Mouse (Mus musculus) monocyte, adult 2 months (primary cell): ENCODE measurements around the gene Col4a5.

ENCODE experiments used
- DNase-seq, 2 experiments: peaks; one replicate each; pipeline ENCODE4 v3.0.0; 2022; ENCODE audit warnings: low spot score in 2 of 2, low read depth in 1 of 2

Col4a5 gene

DNA sequence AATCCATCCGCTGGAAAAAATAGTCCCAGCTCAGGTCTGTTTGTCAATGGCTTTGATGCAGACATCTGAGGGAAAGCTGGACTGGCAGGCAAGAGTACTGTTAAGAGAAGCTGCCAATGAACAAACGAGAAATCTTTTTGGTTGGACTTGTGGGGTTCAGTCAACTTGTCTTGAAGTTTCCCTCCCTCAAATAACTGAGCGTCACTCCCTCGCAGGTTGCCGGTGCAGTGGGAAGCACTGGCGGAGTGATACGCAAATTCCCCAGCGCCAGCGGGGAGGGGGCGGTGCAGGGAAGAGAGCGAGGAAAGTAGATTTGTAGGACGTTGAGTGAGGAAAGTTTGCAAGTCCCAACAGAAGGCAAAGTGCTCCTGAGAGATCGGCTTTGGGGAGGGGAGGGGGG lies at the start of gene Col4a5:
Gene Col4a5 (plus strand): TSS at position 276 of the 400 bp plus-strand sequence.
- no peak for DNase-seq

DNA sequence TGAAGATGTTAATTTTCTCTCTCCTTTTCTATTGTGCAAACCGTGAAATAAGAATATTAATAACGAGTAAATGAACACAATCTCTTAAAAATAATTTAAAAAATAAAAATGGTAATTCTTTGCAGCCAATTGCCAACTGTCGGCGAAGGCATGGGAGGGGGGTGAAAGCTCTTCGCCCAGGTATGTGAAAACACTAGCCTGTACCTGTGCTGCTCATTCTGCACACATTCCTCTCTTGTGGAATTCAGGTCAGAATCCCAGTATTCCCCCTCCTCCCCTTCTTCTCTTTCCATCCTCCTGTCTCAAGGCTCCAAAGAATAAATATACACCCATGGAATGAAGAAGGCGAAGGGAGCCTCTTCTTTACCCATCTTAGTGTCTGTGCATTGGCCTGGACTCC lies 38.4 kb upstream of the Col4a5 start:
- DNase-seq: no peak

DNA sequence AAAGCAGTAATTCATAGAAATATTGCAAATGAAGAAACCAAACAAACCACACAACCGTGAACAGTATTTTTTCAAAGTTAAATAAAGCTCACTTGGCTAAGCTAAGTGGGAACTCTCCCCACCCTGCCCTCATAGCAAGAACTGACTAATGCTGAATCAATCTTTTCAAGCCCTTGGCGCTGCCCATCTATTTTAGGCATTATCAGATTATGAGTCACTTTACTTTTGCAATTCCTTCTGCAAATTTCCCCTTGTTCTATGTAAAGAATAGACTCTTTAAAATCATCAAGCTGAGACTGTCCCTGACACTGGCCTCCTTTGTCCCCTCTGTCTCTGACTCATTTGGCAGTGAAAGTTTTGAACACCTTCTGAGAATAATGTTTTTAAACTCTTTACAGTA lies 35.8 kb upstream of the Col4a5 start:
- DNase-seq: no peak

DNA sequence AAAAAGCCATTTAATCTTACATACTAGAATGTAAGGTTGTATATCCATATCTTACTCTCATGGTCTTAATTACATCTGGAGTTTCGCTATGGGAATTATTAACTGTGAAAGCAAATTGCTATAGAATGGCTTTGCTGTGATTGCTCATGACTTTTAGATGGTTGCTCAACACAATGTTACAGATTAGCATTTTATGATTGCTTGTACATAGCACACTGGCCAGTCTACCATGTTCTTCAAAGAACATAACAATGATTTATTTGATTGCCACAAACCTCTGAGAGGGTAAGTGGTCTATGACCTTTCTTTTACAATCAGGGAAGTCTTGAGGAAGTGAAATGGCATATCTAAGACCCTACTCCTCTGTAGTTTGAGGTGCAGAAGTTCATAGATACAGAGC lies 27.2 kb upstream of the Col4a5 start:
- DNase-seq: no peak

DNA sequence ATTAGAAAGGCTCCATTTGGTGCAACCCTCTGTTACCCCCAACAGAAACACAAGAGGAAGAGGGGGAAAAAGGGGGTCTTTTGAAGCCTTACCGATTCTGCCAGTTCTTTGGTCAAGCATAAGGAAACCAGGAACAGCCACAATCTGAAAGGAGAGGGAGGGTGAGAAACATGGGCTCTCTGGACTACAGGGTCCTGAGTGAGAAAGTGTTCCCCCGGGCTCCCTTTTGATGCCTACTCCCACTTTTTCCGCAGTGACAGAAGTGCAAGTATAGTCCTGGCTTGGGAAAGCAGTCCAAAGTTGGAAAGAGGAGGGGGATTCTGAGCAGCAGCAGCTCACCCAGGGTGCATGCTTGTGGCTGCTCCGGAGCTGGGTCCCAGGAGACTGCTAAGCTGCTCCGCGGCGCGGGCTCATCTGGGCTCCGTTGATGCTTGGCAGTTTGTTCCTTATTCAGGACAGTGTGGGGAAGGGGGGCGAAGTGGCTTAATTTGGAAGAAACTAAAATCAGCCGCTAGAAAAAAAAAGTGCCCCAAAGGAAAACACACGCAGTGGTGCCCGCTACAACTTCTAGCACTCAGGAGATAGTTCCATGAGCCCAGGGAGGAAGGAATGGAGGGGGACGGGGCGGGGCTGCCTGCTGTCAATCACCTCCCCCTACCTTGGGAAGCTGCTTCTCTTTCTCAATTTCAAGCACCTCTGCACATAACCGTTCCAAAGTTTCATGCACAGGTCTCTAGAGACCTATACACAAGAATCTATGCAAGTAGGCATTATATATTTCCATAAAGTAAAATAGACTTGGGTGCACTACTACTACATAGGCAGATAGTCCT lies 1.5 kb upstream of the Col4a5 start, which contains the start of gene Col4a6:
Gene Col4a6 (minus strand): TSS at position 607 of the 833 bp plus-strand sequence.
- no peak for DNase-seq

DNA sequence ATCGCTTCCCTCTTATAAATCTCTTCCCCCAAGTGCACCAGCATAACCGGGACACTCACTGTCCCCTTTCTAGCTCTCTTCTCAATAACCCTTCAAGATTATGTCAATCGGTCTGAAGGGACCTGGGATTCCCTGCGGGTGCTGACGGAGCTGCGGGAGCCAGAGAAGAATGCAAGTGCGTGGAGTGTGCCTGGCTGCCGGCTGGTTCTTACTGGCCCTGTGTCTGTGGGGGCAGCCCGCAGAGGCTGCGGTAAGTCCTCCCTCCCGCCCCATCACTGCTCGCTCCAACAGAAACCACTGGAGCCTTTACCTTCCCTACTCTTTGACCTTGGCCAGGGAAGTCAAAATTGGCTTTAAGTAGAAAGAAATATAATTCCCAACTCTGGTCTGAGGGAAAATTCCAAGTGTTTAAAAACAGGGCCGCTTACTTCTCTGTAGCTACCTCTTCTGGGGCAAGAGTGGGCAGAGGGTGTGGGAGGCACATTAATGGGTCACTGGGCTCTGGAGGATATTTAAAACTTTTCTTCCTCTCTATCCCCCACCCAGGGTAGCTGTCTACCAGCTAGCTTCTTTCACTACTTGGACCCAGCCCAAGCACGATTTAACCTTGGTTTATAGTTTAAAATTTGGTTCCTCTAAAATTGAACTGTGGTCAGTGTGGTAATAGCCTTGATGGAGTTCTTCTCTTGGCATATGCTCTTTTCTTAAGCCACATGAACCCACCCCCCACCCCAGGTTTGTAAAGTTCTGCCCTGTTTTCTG lies 562 bp downstream of the Col4a5 start:
- no peak for DNase-seq

DNA sequence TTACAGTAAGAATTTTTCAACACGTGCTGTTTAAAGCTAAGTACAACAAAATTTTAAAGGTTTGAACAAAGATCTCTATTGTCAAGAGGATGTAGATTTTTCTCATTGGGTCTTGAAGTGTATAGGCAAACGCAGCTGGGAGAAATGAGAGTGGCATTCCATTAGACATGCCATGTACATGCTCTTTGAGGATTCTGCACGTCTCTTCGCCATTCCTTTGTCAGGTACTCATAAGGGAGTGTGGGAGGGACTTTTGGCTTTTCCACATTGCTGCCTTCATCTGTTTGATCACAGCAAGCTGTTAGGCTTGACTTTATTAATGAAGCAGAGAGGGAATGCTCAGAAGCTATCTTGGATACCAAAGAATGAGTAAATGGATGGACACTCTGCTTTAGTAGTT lies 19.4 kb downstream of the Col4a5 start:
- DNase-seq: no peak

DNA sequence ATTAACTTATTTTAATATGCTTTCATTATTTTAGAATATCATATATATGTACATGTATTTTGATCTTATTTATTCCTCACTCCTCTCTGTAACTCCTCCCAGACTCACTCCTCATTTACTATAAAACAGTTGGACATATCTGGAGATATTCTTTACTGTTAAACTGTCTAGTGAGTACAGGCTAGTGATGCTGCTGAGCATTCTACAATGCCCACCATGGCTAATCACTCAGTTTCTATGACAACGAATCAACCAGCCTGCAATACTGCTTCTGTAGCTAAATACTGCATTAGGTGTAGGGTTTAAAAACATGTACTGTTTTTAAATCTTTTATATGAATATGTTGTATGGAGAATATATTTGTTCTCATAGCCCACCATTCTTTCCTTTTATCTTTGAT lies 27.9 kb downstream of the Col4a5 start:
- DNase-seq: no peak

DNA sequence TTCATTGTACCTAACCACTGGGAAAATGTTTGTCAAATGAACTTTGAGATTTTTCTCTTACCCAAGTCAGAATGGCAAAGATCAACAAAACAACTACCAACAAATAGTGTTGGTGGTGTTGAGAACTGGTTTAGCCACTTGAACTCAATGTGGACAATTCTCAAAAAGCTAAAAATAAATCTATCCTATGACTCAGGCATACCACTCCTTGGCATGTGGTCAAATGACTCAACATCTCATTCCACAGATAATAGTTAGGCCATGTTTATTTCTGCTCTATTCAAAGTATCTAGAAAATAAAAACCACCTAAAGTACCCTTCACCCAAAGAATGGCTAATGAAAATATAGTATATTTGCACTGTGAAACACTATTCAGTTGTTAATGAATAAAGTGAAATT lies 58.3 kb downstream of the Col4a5 start:
- no peak for DNase-seq

DNA sequence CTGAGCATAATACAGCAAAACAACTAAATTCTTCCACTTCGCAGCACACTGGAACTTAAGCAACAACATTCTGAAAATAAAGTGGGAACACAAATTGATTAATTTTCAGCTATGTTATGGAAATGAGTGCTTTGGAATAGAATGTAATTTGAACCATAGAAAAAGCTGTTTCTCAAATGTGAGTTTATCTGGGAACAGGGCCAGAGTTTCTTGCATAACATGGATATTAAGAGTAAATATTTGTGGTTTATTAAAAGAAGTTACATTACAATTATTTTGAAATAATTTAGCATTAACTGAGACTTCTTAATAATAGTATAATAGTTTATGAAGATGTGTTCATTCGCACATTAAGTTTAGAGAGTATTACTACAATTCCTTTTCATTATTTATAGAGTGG lies 72.3 kb downstream of the Col4a5 start:
- DNase-seq: no peak

DNA sequence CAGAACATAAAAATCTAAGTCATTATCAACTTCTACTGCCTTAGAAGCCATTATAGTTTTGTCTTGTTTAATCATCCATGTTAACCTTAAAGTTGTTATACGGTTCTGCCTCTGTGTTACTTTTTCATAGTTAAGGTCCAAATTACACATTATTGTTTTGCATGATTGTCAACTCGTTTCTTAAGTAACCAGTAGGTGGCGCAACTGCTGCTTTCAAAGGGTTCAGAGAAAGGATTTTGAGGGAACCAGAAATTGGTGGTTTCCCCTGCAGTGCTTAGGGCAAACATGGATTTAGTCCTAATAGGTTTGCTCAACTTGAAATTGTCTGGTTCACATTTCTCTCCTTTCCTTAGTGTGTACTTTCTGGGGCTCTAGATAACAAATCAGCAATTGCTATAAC lies 115.1 kb downstream of the Col4a5 start:
- no peak for DNase-seq

DNA sequence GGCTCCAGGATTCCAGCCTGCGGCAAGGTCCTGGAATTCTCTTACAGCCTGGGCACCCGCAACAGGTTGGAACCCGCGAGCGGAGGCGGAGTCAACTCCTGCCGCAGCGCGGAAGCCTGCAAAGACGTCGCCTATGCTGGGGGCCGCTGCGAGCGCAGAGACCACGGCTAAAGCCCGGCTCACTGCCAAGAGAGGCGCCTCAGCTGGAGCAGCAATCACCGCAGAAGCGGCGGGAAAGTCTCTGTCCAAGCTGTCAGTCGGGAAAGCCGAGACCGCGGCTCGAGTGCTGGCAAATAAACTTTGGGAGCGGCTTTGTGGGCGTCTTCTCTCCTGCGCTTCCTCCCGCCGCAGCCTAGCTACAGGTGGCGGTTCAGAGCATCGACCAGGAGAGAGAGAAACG lies 246.5 kb downstream of the Col4a5 start:
- no peak for DNase-seq

DNA sequence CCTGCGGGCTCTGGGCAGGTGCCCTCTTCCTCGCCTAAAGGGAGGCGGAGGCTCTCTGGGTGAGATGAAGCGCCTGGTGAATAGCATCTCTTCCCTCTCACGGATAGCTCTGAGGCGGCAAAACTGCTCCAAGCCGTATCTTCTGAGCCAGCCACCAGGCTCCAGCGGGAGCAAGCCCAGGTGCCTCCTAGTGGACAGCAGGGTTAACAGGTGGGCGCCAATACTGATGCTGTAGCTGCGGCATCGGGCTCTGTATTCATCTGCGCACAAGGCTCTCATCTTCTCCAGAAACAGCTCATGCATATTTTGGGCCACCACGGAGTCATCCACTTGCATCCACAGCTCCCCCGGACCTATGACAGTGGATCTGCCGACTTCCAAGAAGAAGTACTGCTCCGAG lies 248.8 kb downstream of the Col4a5 start:
- no peak for DNase-seq

DNA sequence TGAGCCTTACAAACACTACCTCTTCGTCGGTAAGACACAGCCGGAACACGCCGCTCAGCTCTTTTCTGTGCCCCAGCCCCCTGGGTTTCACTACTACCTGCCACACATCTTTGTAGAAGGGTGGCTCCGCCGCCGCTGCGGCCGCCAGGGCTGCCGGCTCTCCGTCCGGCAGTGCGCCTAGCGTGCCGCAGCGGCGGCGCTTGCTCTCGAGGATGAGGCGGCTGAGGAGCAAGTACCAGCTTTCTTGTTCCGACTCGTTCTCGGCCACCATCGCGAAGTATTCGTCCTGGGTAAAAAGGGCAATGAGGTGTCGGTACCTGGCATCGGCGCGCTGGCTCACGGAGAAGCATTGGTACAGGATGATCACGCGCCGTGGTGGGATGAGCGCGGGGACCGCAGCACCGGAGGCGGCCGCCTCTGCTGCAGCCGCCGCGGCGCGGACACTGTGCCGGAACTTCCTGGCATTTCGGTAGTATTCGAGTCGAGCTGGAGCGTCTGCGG lies 249.3 kb downstream of the Col4a5 start:
- no peak for DNase-seq

DNA sequence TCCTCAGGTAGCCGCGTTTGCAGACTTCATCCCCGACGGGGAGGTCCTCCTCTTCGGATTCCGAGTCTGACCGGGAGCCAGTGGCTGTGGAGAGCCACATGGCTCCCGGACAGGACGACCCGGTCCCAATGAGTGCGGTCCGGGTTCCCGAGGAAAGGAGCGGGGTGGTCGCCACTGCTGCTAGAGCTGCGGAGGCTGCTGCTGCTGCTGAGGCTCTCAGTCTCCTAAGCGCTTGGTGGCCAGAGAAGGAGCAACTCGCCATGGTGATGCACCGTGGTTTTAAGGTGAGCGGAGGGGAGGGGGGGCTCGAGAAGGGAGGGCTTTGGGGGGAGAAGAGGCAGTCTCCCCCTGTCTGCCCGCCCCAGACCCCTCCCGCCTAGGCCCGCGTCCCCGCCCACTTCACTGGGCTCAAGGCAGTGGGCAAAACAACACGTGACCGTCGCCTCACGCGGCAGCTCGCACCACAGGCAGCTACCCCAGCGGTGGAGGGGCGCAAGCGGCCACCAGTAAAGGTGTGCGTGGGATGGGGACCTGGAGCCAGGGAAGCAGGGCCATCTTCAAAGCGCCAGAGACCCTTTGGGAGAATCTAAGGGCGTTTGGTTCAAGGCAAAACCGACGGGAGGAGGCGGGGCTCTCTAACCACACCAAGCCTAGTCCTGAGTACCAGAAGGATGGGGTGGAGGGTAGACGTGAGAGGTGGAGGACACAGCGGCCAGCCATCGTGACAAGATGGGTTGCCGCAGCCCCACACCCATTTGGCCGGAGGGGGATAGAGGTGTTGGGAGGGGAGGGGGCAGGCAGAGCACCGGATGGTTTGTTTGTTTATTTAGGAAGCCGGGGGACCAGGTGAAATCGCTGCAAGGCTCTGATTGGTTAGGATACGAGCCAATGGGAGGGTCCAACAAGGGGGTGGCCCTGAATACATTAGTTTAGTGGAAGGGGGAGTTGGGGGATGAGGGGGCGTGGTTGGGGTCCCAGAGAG lies 250.0 kb downstream of the Col4a5 start, which contains the start of gene Irs4:
Gene Irs4 (minus strand): TSS at position 327 of the 982 bp plus-strand sequence.
- no peak for DNase-seq

DNA sequence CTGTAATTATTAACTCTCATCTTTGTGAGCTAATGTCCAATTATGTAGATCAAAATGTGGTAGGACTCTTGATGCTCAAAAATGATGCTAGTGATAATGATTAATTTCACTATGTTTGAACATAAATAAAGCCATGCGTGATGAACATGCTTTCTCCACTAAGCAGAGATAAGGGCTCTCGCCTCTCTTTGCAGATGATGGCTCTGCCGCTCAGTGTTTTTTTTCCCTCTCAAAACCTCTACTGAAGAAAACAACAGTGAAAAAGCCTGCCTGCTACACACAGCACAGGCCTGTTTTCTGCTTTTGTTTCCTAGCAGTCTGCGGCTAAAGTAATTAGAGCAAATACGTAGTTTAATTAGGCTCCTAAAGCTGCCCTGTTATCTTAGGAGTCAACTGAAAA lies 254.4 kb downstream of the Col4a5 start:
- no peak for DNase-seq
